Mouse (Mus musculus): Measurements from ENCODE around the gene Ube3b.

GRCm38 (mm10) chr5:114461238-114461637 lies 80.8 kb downstream of the Ube3b start:
- peak; percentile 76 for TF ChIP-seq CTCF (IDR thresholded peaks at IDR 0.05; ENCODE audit: control insufficient read depth, insufficient read depth, insufficient read length)
- TF ChIP-seq CEBPB (IDR thresholded peaks at IDR 0.05; ENCODE audit: low read depth), result no peak
- no peak for TF ChIP-seq USF1 (IDR thresholded peaks at IDR 0.05; ENCODE audit: low read depth)
- no peak for TF ChIP-seq MAX (IDR thresholded peaks at IDR 0.05)
- TF ChIP-seq FOSL1 (IDR thresholded peaks at IDR 0.05; ENCODE audit: insufficient read depth, low read length, poor library complexity, severe bottlenecking), result no peak
